Mouse (Mus musculus) inflammation-experienced regulatory T-cells, adult 6 months (primary cell): ENCODE results near the gene 1700029J07Rik. TPM values are rescaled to one million over a fixed set of nuclear protein-coding genes. Genes with fewer than 3 reads are reported as not detected.

Experiments used
- ATAC-seq: one replicate; pipeline ENCODE4 v1.8.0; 2017
- polyA plus RNA-seq, 3 experiments: library from polyadenylated mRNA; unstranded; fragments of 100-300 nt; shearing (Covaris generic); gene quantifications; one replicate each; pipeline ENCODE4 v1.2.1; 2017

The 1700029J07Rik gene
- polyA plus RNA-seq, 3 experiments from 2014 or later, result 0.55 to 2.9 (median 2.4) TPM

DNA sequence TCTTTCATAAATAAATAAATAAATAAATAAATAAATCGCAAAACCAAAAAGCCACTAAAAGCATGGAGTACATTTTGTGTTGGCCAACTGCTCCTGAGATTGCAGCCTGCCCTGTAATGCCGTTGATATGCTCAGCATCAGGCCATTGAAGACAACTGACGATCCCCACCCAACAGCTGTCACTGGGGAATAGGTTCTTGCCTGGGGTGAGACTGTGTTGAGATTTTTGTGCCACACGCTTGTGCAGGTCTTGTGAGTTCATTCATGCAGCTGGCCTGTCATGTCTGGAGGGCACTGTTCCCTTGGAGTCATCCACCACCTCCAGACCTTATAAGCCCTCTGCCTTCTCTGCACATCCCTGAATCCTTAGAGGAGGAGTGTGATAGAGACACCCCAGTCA is 28.8 kb downstream of the 1700029J07Rik start:
- ATAC-seq, result no peak

GRCm38 (mm10) chr8:45936986-45937385 is 38.1 kb downstream of the 1700029J07Rik start:
- no peak for ATAC-seq

DNA sequence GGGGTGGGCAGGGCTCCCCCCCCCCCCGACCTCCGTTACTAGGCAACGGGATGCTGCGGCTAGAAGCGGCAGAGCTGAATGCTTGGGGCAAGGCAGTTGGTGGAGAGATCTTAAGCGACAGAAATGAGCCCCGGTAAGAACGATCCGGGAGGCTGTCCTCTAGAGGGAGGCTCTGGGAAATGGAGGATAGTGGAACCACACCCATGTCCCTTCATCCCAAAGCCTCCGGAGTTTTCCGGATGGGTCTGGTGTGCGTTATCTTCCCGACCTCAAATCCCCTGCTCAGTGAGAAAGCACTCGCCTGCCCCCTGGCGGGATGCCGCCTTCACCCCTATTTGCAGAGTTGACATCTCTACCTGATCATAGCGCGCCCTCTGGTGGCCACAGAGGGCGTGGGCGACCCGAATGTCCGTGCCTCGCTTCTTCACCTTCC is 40.5 kb downstream of the 1700029J07Rik start, which contains the start of gene Ccdc110:
Ccdc110 (plus strand) TSS at position 38 of the 433 bp plus-strand sequence.
- peak; percentile 84 for ATAC-seq

- no peak for ATAC-seq
Measured at GRCm38 (mm10) chr8:45922116-45922515, 52.9 kb downstream of the 1700029J07Rik start.

DNA sequence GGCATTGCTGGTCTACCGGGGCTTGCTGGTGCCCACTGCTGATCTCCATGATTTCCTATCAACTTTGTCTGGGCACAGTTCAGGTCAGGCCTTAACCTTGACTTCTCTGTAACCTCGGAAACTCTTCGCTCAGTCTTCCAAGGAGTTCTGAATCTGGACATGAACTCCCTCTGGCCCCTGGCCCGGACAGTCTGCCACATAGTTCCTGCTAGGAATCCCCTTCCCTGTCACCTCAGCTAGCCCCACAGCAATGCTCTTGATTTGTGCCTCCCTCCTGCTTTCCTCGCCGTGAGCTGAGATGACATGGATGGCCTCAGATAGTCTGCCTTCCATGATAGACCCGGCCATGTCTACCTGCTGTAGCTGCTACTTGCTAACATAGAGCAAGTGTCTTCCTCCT is 54.7 kb downstream of the 1700029J07Rik start:
- no peak for ATAC-seq

DNA sequence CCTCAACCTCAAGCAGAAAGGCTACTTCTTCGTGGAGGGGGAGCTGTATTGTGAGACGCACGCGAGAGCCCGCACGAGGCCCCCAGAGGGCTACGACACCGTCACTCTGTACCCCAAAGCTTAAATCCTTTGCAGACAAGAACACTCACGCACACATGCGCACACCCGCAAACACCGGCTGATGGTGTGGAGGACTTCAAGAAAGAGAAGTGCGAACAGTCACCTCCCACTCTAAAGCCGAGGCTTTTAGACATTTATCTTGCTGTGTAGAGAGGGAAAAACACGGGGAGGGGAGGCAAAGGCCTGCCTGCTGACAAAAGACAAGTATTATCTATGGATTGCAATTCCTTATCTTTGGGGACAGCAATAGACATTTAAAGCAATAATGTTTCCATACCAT is 56.2 kb downstream of the 1700029J07Rik start:
- no peak for ATAC-seq

- no peak for ATAC-seq
Measured at GRCm38 (mm10) chr8:45917040-45917679, 57.9 kb downstream of the 1700029J07Rik start.

DNA sequence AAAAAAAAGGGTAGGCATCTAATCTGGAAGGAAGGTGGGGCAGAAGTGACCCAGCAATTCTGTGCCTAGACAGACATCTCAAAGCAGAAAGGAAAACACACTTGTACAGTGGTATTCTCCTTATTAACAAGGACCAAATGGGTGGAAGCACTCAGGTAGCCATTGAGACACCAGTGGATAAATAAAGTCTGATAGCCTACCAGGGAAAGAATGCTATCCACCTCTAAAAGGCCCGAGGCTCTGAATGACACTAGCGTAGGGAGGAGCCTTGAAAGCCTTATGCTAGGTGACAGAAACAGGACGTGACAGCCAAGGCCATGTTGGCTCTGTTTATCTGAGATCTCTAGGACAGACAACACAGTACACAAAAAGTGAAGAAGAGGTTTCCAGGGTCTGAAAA is 58.6 kb downstream of the 1700029J07Rik start:
- ATAC-seq, result no peak

DNA sequence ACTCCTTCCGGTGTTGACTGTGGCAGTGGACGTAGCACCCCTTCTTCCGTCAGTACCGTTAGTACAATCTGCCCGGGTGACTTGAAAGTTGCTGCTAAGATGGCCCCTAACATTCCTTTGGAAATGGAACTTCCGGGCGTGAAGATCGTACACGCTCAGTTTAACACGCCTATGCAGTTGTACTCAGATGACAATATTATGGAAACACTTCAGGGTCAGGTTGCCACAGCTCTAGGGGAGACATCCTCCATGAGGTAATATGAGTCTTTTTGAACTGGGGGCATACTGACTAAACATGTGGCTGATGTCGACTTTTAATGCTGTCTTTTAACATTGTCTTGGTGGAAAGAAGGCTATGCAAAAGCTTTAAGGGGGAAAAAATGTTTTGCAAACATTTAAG is 61.3 kb downstream of the 1700029J07Rik start:
- ATAC-seq, result no peak

- ATAC-seq, result no peak
Measured at GRCm38 (mm10) chr8:45906251-45906619, 68.8 kb downstream of the 1700029J07Rik start.

DNA sequence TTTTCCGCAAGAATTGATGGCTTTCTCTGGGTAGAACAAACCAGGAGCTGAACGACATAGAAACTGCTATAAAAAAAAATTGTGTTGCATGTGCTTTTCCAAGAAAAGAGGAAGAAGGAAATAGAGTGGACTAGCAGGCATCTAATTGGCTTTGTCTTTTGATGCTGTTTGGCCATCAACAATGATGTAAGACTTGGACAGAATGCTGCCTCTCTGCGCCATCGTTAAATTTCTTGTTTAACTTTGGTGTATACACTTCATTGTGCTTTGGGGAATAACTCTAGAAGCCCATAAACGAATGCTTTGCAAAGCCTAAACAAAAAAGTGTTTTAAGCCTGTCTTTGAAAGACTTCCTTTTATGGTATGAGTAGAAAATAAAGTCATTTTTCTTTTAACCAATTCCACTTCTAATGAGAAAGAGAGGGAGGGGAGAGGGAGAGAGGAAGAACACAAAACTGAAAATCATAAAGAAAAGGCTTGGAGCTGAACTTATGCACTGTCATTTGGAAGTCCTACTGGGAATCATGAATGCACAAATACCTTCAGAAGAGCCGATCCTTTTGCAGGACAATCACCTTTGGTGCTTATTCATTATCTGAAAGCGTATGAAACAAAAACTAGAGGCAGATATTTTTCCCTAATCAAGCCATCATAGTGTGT is 69.3 kb downstream of the 1700029J07Rik start:
- no peak for ATAC-seq

DNA sequence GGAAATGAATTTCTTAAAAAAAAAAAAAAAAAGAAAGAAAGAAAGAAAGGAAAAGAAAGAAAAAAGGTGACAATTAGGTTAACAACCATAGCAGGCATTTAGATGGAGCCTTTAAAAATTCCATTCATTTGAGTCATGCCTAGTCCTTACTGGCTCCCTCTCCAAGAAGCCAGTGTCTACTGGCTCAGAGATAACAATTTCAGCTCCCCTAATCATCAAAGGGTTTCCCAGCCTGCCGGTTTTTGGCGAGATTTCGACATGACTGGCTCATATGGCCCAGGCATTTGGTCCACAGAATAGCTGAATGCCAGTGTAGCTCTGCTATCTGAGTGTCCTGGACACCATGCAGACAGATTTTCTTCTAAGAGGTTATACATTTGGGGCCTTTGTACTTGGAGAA is 71.4 kb downstream of the 1700029J07Rik start:
- no peak for ATAC-seq

Other genes starting within 250 kb of the 1700029J07Rik start
- gene Pdlim3, start 89.8 kb downstream of the 1700029J07Rik start, polyA plus RNA-seq, result not detected
- gene Ccdc110, start 40.6 kb downstream of the 1700029J07Rik start, polyA plus RNA-seq, result not detected
- 10 to 100 TPM; 64.0 to 81.0 (median 77.7) TPM for gene Ufsp2, start 276 bp upstream of the 1700029J07Rik start, polyA plus RNA-seq
- gene Lrp2bp, start 24.1 kb upstream of the 1700029J07Rik start, polyA plus RNA-seq, result 1 to 10 TPM in 1 of 3 experiments, under 1 TPM in 2; 0.47 to 1.1 (median 0.97) TPM
- 10 to 100 TPM; 12.3 to 17.9 (median 17.4) TPM for gene Ankrd37, start 30.5 kb upstream of the 1700029J07Rik start, polyA plus RNA-seq
- gene Cfap97, start 176.5 kb upstream of the 1700029J07Rik start, polyA plus RNA-seq, result 10 to 100 TPM; 25.0 to 44.3 (median 33.7) TPM
- 10 to 100 TPM in 2 of 3 experiments, 1 to 10 TPM in 1; 9.7 to 11.4 (median 11.0) TPM for gene Snx25, start 176.9 kb upstream of the 1700029J07Rik start, polyA plus RNA-seq
- 100 to 1,000 TPM; 166 to 235 (median 173) TPM for gene Slc25a4, start 236.0 kb upstream of the 1700029J07Rik start, polyA plus RNA-seq